ENCODE assay signal across 9 mouse cellular contexts in genomic region chr10:67026375-67026774, GRCm38 (mm10).
A peak's percentile ranks its signal among the peaks of the same experiment; 100 is the strongest.
DNase-seq lines count a peak whose midpoint lies in the region; ATAC-seq and TF ChIP-seq lines count a peak whose summit lies in the region.
"Had no signal": no experiment of that assay in that cellular context is flagged by ENCODE, and none has a peak within 500 bp of the region (broad histone marks: within the 10 kb centered on the region; RNA-seq: fewer than 3 reads in every experiment).

No protein-coding gene starts in this region.

- no peak for TF ChIP-seq EP300 in liver, postnatal 0 days (IDR thresholded peaks at IDR 0.05; ENCODE audit: low read depth)

- no peak overlapping the region for H3K4me2 ChIP-seq in hindbrain, embryonic 12.5 days (replicated peaks)
- no peak overlapping the region for H3K4me2 ChIP-seq in forebrain, postnatal 0 days (ENCODE audit: low read depth)
- no peak overlapping the region for H3K4me2 ChIP-seq in liver, postnatal 0 days (ENCODE audit: low read depth, low read length)

- H3K27ac ChIP-seq in hindbrain, embryonic 12.5 days = 0 out of 2 replicates have a peak overlapping the region, but pooled peaks have one; percentile 64
- no peak overlapping the region for H3K27ac ChIP-seq in hindbrain, embryonic 10.5 days
- H3K27ac ChIP-seq in forebrain, postnatal 0 days (ENCODE audit: low read depth, low read length) = 0 out of 2 replicates have a peak overlapping the region, but pooled peaks have one; percentile 5
- H3K27ac ChIP-seq in liver, postnatal 0 days (ENCODE audit: low read depth) = peak overlapping the region; percentile 83
- no peak overlapping the region for H3K27ac ChIP-seq in thymus, adult 2 months (ENCODE audit: control insufficient read depth, insufficient read depth, low read length)

- TF ChIP-seq POLR2A in thymus, adult 2 months (IDR thresholded peaks at IDR 0.05; ENCODE audit: control insufficient read depth, extremely low read depth, insufficient read depth, low read length, poor library complexity) = no peak

- TF ChIP-seq CTCF in G1E (IDR thresholded peaks at IDR 0.05; ENCODE audit: low read depth, low read length) = no peak
- no peak for TF ChIP-seq CTCF in forebrain, postnatal 0 days (IDR thresholded peaks at IDR 0.05; ENCODE audit: low read depth)
- no peak for TF ChIP-seq CTCF in liver, postnatal 0 days (IDR thresholded peaks at IDR 0.05; ENCODE audit: low read depth)
- no peak for TF ChIP-seq CTCF in thymus, adult 2 months (IDR thresholded peaks at IDR 0.05; ENCODE audit: borderline replicate concordance, control insufficient read depth, extremely low read depth, insufficient read depth, low read length, poor library complexity)

- H3K9ac ChIP-seq in hindbrain, embryonic 12.5 days = no peak overlapping the region
- H3K9ac ChIP-seq in forebrain, postnatal 0 days = no peak overlapping the region
- no peak overlapping the region for H3K9ac ChIP-seq in liver, postnatal 0 days (replicated peaks)

- H3K4me1 ChIP-seq in hindbrain, embryonic 12.5 days = peaks cover 11% of the 10 kb centered on the region
- peaks cover 7% of the 10 kb centered on the region for H3K4me1 ChIP-seq in hindbrain, embryonic 10.5 days (replicated peaks)
- peaks cover 27% of the 10 kb centered on the region for H3K4me1 ChIP-seq in G1E (ENCODE audit: insufficient read depth, low read depth, low read length)
- 0 out of 2 replicates have a peak, but pooled peaks cover 7% of the 10 kb centered on the region for H3K4me1 ChIP-seq in forebrain, postnatal 0 days (ENCODE audit: insufficient read depth)
- peaks cover 23% of the 10 kb centered on the region for H3K4me1 ChIP-seq in liver, postnatal 0 days (ENCODE audit: insufficient read depth)
- no peaks in the 10 kb centered on the region for H3K4me1 ChIP-seq in thymus, adult 2 months (replicated peaks; ENCODE audit: control insufficient read depth, insufficient read depth, low read length)

- DNase-seq in hindbrain, embryonic 10.5 days (ENCODE audit: low spot score) = no peak
- DNase-seq in G1E (ENCODE audit: low spot score) = no peak
- DNase-seq in forebrain, postnatal 0 days = no peak
- DNase-seq in liver, postnatal 0 days = no peak
- no peak for DNase-seq in urinary bladder, adult 2 months (ENCODE audit: low spot score)
- no peak for DNase-seq in thymus, adult 2 months
- DNase-seq in cerebellum, postnatal 14 days = no peak
- DNase-seq: thymus, postnatal 36 days had no signal

- no peaks in the 10 kb centered on the region for H3K9me3 ChIP-seq in hindbrain, embryonic 12.5 days (replicated peaks)
- no peaks in the 10 kb centered on the region for H3K9me3 ChIP-seq in hindbrain, embryonic 10.5 days
- H3K9me3 ChIP-seq in G1E (replicated peaks) = no peaks in the 10 kb centered on the region
- H3K9me3 ChIP-seq in forebrain, postnatal 0 days (ENCODE audit: low read length) = no peaks in the 10 kb centered on the region
- H3K9me3 ChIP-seq in liver, postnatal 0 days (ENCODE audit: low read length) = no peaks in the 10 kb centered on the region

- no peak for ATAC-seq in hindbrain, embryonic 12.5 days (ENCODE audit: low FRiP score)
- no peak for ATAC-seq in G1E (ENCODE audit: extremely low read depth, insufficient number of reproducible peaks, low FRiP score, poor library complexity, severe bottlenecking)
- ATAC-seq in forebrain, postnatal 0 days = no peak
- ATAC-seq in liver, postnatal 0 days = no peak; the same call in 1 of the 2 replicates

- 76% methylated on average over 8 of the region's 8 CpGs for WGBS in hindbrain, embryonic 12.5 days
- WGBS in hindbrain, embryonic 10.5 days = 84% methylated on average over 8 of the region's 8 CpGs
- 30% methylated on average over 8 of the region's 8 CpGs for WGBS in forebrain, postnatal 0 days
- WGBS in liver, postnatal 0 days (ENCODE audit: insufficient replicate concordance) = 73% methylated on average over 8 of the region's 8 CpGs
- 97% methylated on average over 8 of the region's 8 CpGs for WGBS in thymus, adult 2 months

- H3K36me3 ChIP-seq in hindbrain, embryonic 12.5 days = peaks cover 21% of the 10 kb centered on the region
- H3K36me3 ChIP-seq in hindbrain, embryonic 10.5 days = peaks cover 49% of the 10 kb centered on the region
- peaks cover 45% of the 10 kb centered on the region for H3K36me3 ChIP-seq in G1E (replicated peaks)
- H3K36me3 ChIP-seq in forebrain, postnatal 0 days (ENCODE audit: insufficient read depth) = no peaks in the 10 kb centered on the region
- H3K36me3 ChIP-seq in liver, postnatal 0 days (replicated peaks; ENCODE audit: insufficient read depth, low read length) = peaks cover 5% of the 10 kb centered on the region; the same call in 1 of the 2 replicates
- H3K36me3 ChIP-seq in thymus, adult 2 months (ENCODE audit: control insufficient read depth, insufficient read depth, low read length) = no peaks in the 10 kb centered on the region

- H3K4me3 ChIP-seq in hindbrain, embryonic 12.5 days = no peak overlapping the region
- H3K4me3 ChIP-seq in hindbrain, embryonic 10.5 days = no peak overlapping the region
- peak overlapping the region; percentile 30; the same call in 1 of the 2 replicates for H3K4me3 ChIP-seq in G1E (ENCODE audit: low read depth, low read length)
- H3K4me3 ChIP-seq in forebrain, postnatal 0 days (ENCODE audit: low read depth, low read length) = no peak overlapping the region
- H3K4me3 ChIP-seq in liver, postnatal 0 days (ENCODE audit: low read depth, low read length) = no peak overlapping the region
- H3K4me3 ChIP-seq in thymus, adult 2 months (ENCODE audit: control insufficient read depth, insufficient read depth, low read length) = no peak overlapping the region

- H3K27me3 ChIP-seq in hindbrain, embryonic 12.5 days = no peaks in the 10 kb centered on the region
- no peaks in the 10 kb centered on the region for H3K27me3 ChIP-seq in hindbrain, embryonic 10.5 days (ENCODE audit: insufficient read depth, poor library complexity, severe bottlenecking)
- no peaks in the 10 kb centered on the region for H3K27me3 ChIP-seq in G1E (ENCODE audit: insufficient read depth, low read length)
- no peaks in the 10 kb centered on the region for H3K27me3 ChIP-seq in forebrain, postnatal 0 days (ENCODE audit: insufficient read depth, low read length)
- no peaks in the 10 kb centered on the region for H3K27me3 ChIP-seq in liver, postnatal 0 days (ENCODE audit: insufficient read depth, low read length)
- H3K27me3 ChIP-seq in thymus, adult 2 months (ENCODE audit: control insufficient read depth, insufficient read depth, low read length) = no peaks in the 10 kb centered on the region

Comparison
In these comparisons a context has a peak if more than half of its experiments do, and no peak if none do; other contexts are left out.
1. H3K27ac ChIP-seq: peak in hindbrain, embryonic 12.5 days (single experiment), forebrain, postnatal 0 days (single experiment) and liver, postnatal 0 days (single experiment); none in hindbrain, embryonic 10.5 days (single experiment) and thymus, adult 2 months (single experiment).